Mouse (Mus musculus) neural tube, embryonic 12.5 days (tissue): ENCODE measurements around the gene Kcnh6. TPM values are rescaled to one million over a fixed set of nuclear protein-coding genes. Genes with fewer than 3 reads are reported as not detected.
"Not testable (repeated sequence)": the region's sequence is repeated elsewhere in the genome, so short reads cannot be mapped to it uniquely, and the experiment has no call there.

Source experiments
- ATAC-seq: fragments of 200-750 bp; cut with Nextera tagmentation; 2 replicates; pipeline ENCODE4 v1.8.0; 2017; ENCODE audit warnings: low read depth, mild to moderate bottlenecking, moderate TSS enrichment, moderate library complexity; ENCODE audit not compliant: low FRiP score
- H3K27ac ChIP-seq: fragments of 300-500 bp; sonication (generic); 2 replicates; pipeline ENCODE4 v1.5.1; 2016
- H3K27me3 ChIP-seq: fragments of 300-500 bp; sonication (generic); replicated peaks from 2 replicates; pipeline ENCODE4 v1.6.1; 2016; ENCODE audit warnings: mild to moderate bottlenecking
- H3K36me3 ChIP-seq: fragments of 300-500 bp; sonication (generic); 2 replicates; pipeline ENCODE4 v1.6.1; 2016; ENCODE audit warnings: mild to moderate bottlenecking
- H3K4me1 ChIP-seq: fragments of 300-500 bp; sonication (generic); 2 replicates; pipeline ENCODE4 v1.6.1; 2016
- H3K4me2 ChIP-seq: fragments of 300-500 bp; sonication (generic); replicated peaks from 2 replicates; pipeline ENCODE4 v1.6.1; 2016; ENCODE audit warnings: mild to moderate bottlenecking
- H3K4me3 ChIP-seq: fragments of 300-500 bp; sonication (generic); 2 replicates; pipeline ENCODE4 v1.5.1; 2016
- H3K9ac ChIP-seq: fragments of 300-500 bp; sonication (generic); 2 replicates; pipeline ENCODE4 v1.6.1; 2016; ENCODE audit warnings: mild to moderate bottlenecking
- H3K9me3 ChIP-seq: fragments of 300-500 bp; sonication (generic); 2 replicates; pipeline ENCODE4 v1.6.1; 2016; ENCODE audit warnings: mild to moderate bottlenecking
- WGBS: fragments of 180-500 bp; shearing (Covaris S2); methylation state at CpG from one replicate; pipeline ENCODE4 v1.1.7; 2016; 5-methylcytosine and 5-hydroxymethylcytosine counted together
- polyA plus RNA-seq: library from polyadenylated mRNA; unstranded; fragments of >200 nt; fragmentation: Nextera tagmentation; extraction: Ambion mirVana; gene quantifications from 2 replicates; pipeline ENCODE4 v1.2.1, GENCODE M21; 2016

Gene Kcnh6
- polyA plus RNA-seq, 1 experiment from 2014 or later, result 7.7 TPM

- Histone ChIP-seq H3K27ac (no peak overlapping the region), H3K36me3 (no peaks in the 10 kb centered on the region), H3K27me3 (peaks cover 15% of the 10 kb centered on the region), H3K4me3 (peak overlapping the region; percentile 34), H3K4me1 (peaks cover 10% of the 10 kb centered on the region), H3K9ac (peak overlapping the region; percentile 56), H3K9me3 (no peaks in the 10 kb centered on the region), H3K4me2 (peak overlapping the region; percentile 73)
- WGBS, result under 1% methylated on average over 50 of the region's 50 CpGs
- peak; percentile 54 for ATAC-seq
Observed at GRCm38 (mm10) chr11:106020051-106020763, 12.3 kb downstream of the Kcnh6 start.

- H3K9ac ChIP-seq, result no peak overlapping the region
- 90% methylated on average over 3 of the region's 3 CpGs for WGBS
- ATAC-seq, result no peak
Observed at GRCm38 (mm10) chr11:106025774-106026173, 17.9 kb downstream of the Kcnh6 start.

GRCm38 (mm10) chr11:106026465-106027151 lies 18.7 kb downstream of the Kcnh6 start:
- Histone ChIP-seq H3K9ac (no peak overlapping the region), H3K9me3 (no peaks in the 10 kb centered on the region), H3K4me3 (no peak overlapping the region), H3K27ac (no peak overlapping the region), H3K27me3 (peaks cover 4% of the 10 kb centered on the region), H3K4me1 (no peaks in the 10 kb centered on the region), H3K36me3 (0 out of 2 replicates have a peak, but pooled peaks cover 4% of the 10 kb centered on the region), H3K4me2 (no peak overlapping the region)
- 48% methylated on average over 11 of the region's 11 CpGs for WGBS
- no peak for ATAC-seq

More at GRCm38 (mm10) chr11:106025774-106026173, 17.9 kb downstream of the Kcnh6 start:
- Histone ChIP-seq H3K36me3 (0 out of 2 replicates have a peak, but pooled peaks cover 4% of the 10 kb centered on the region), H3K4me1 (no peaks in the 10 kb centered on the region), H3K9me3 (no peaks in the 10 kb centered on the region), H3K4me3 (no peak overlapping the region), H3K4me2 (no peak overlapping the region), H3K27me3 (peaks cover 9% of the 10 kb centered on the region), H3K27ac (no peak overlapping the region)

- WGBS, result 93% methylated on average over 5 of the region's 5 CpGs
- no peak overlapping the region for H3K4me2 ChIP-seq
- H3K36me3 ChIP-seq, result 0 out of 2 replicates have a peak, but pooled peaks cover 4% of the 10 kb centered on the region
- H3K4me1 ChIP-seq, result no peaks in the 10 kb centered on the region
- no peaks in the 10 kb centered on the region for H3K27me3 ChIP-seq
- no peak overlapping the region for H3K27ac ChIP-seq
- H3K4me3 ChIP-seq, result no peak overlapping the region
- no peaks in the 10 kb centered on the region for H3K9me3 ChIP-seq
- ATAC-seq, result no peak
- H3K9ac ChIP-seq, result no peak overlapping the region
Observed at GRCm38 (mm10) chr11:106027607-106028006, 19.7 kb downstream of the Kcnh6 start.

GRCm38 (mm10) chr11:106032074-106032473 lies 24.1 kb downstream of the Kcnh6 start:
- H3K27me3 ChIP-seq, H3K27ac ChIP-seq, H3K9me3 ChIP-seq, H3K9ac ChIP-seq, ATAC-seq, H3K4me1 ChIP-seq, H3K36me3 ChIP-seq, H3K4me2 ChIP-seq: not testable (repeated sequence)
- peak overlapping the region; percentile 31 for H3K4me3 ChIP-seq
- 42% methylated on average over 15 of the region's 25 CpGs for WGBS

GRCm38 (mm10) chr11:106033491-106033919 lies 25.6 kb downstream of the Kcnh6 start:
- ATAC-seq, result no peak
- Histone ChIP-seq H3K9ac (no peak overlapping the region), H3K4me1 (peaks cover 13% of the 10 kb centered on the region), H3K36me3 (no peaks in the 10 kb centered on the region), H3K9me3 (no peaks in the 10 kb centered on the region), H3K27me3 (no peaks in the 10 kb centered on the region), H3K27ac (no peak overlapping the region), H3K4me2 (peak overlapping the region; percentile 37), H3K4me3 (no peak overlapping the region)
- 39% methylated on average over 11 of the region's 11 CpGs for WGBS

GRCm38 (mm10) chr11:106034986-106035385 lies 27.1 kb downstream of the Kcnh6 start:
- no peak overlapping the region for H3K4me3 ChIP-seq
- H3K4me1 ChIP-seq, result peaks cover 18% of the 10 kb centered on the region
- no peaks in the 10 kb centered on the region for H3K9me3 ChIP-seq
- no peak overlapping the region for H3K4me2 ChIP-seq
- no peak for ATAC-seq
- H3K9ac ChIP-seq, result no peak overlapping the region
- 0 out of 2 replicates have a peak, but pooled peaks cover 3% of the 10 kb centered on the region for H3K36me3 ChIP-seq
- no peak overlapping the region for H3K27ac ChIP-seq
- WGBS, result 88% methylated on average over 9 of the region's 9 CpGs
- H3K27me3 ChIP-seq, result no peaks in the 10 kb centered on the region

GRCm38 (mm10) chr11:106036548-106037417 lies 28.9 kb downstream of the Kcnh6 start, which contains the start of gene Dcaf7:
Gene Dcaf7, plus strand, starts transcription at chr11:106036872.
- Histone ChIP-seq H3K4me1 (peaks cover 18% of the 10 kb centered on the region), H3K27ac (peak within 1 kb of the TSS; percentile 89), H3K36me3 (0 out of 2 replicates have a peak, but pooled peaks cover 3% of the 10 kb centered on the region), H3K4me2 (peak within 1 kb of the TSS; percentile 88), H3K27me3 (no peaks in the 10 kb centered on the region), H3K9me3 (no peaks in the 10 kb centered on the region), H3K9ac (peak within 1 kb of the TSS; percentile 90), H3K4me3 (peak within 1 kb of the TSS; percentile 95)
- under 1% methylated on average over 66 of the region's 66 CpGs for WGBS
- ATAC-seq, result peak; percentile 97

- Histone ChIP-seq H3K4me2 (peak overlapping the region; percentile 88), H3K27me3 (no peaks in the 10 kb centered on the region), H3K9ac (peak overlapping the region; percentile 90), H3K4me3 (peak overlapping the region; percentile 95), H3K9me3 (no peaks in the 10 kb centered on the region), H3K36me3 (0 out of 2 replicates have a peak, but pooled peaks cover 3% of the 10 kb centered on the region), H3K27ac (peak overlapping the region; percentile 89; the same call in 1 of the 2 replicates), H3K4me1 (peaks cover 18% of the 10 kb centered on the region)
- peak; percentile 65 for ATAC-seq
- WGBS, result 1% methylated on average over 13 of the region's 13 CpGs
Observed at GRCm38 (mm10) chr11:106037418-106037751, 29.5 kb downstream of the Kcnh6 start.

GRCm38 (mm10) chr11:106044349-106044748 lies 36.4 kb downstream of the Kcnh6 start:
- peaks cover 29% of the 10 kb centered on the region for H3K36me3 ChIP-seq
- ATAC-seq, result no peak
- no peak overlapping the region for H3K27ac ChIP-seq
- no peaks in the 10 kb centered on the region for H3K27me3 ChIP-seq
- H3K9ac ChIP-seq, result no peak overlapping the region
- H3K4me3 ChIP-seq, result no peak overlapping the region
- H3K9me3 ChIP-seq, result no peaks in the 10 kb centered on the region
- no peaks in the 10 kb centered on the region for H3K4me1 ChIP-seq
- no peak overlapping the region for H3K4me2 ChIP-seq

- Histone ChIP-seq H3K9ac (no peak overlapping the region), H3K27me3 (no peaks in the 10 kb centered on the region), H3K4me3 (no peak overlapping the region), H3K9me3 (no peaks in the 10 kb centered on the region), H3K4me1 (no peaks in the 10 kb centered on the region), H3K27ac (no peak overlapping the region), H3K36me3 (peaks cover 32% of the 10 kb centered on the region), H3K4me2 (no peak overlapping the region)
- no peak for ATAC-seq
- WGBS, result 93% methylated on average over 1 of the region's 1 CpGs
Observed at GRCm38 (mm10) chr11:106045256-106045655, 37.3 kb downstream of the Kcnh6 start.

GRCm38 (mm10) chr11:106045780-106046179 lies 37.9 kb downstream of the Kcnh6 start:
- Histone ChIP-seq H3K4me3 (no peak overlapping the region), H3K4me2 (no peak overlapping the region), H3K27ac (no peak overlapping the region), H3K9me3 (no peaks in the 10 kb centered on the region), H3K36me3 (peaks cover 34% of the 10 kb centered on the region), H3K4me1 (no peaks in the 10 kb centered on the region), H3K9ac (no peak overlapping the region), H3K27me3 (no peaks in the 10 kb centered on the region)
- ATAC-seq, result no peak
- 94% methylated on average over 3 of the region's 3 CpGs for WGBS
